Mouse (Mus musculus): Measurements from ENCODE around the gene Kcnd2. TPM values are rescaled to one million over a fixed set of nuclear protein-coding genes. Genes with fewer than 3 reads are reported as not detected.

Kcnd2 gene
- polyA plus RNA-seq, 1 experiment, result 91.6 TPM

- TF ChIP-seq CTCF (IDR thresholded peaks at IDR 0.05; ENCODE audit: borderline replicate concordance, insufficient read depth, low read depth, low read length) (no peak), POLR2A (IDR thresholded peaks at IDR 0.05; ENCODE audit: borderline replicate concordance, insufficient read depth, low read length) (no peak)
- WGBS, result 83% methylated on average over 9 of the region's 9 CpGs
Observed at GRCm38 (mm10) chr6:21768745-21769446, 553.6 kb downstream of the Kcnd2 start.

DNA sequence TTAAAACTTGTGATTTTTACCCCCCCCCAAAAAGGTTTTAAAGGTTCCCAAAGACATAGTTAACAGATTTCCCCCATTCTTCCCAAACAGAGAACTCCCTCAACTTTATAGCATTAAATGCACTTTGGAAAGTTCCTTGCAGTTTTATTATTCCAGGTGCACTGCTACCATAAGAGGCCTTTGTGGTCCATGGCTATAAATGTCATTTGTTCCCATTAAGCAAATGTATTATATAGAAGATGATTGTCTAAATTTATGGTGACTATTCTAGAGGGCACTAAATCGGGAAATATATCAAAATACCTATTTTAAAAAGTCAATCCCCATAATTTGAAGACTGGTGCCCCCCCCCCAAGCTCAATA lies 554.1 kb downstream of the Kcnd2 start:
- Histone ChIP-seq H3K27me3 (ENCODE audit: control insufficient read depth, insufficient read depth, low read length) (no peaks in the 10 kb centered on the region), H3K27ac (ENCODE audit: insufficient read depth, low read length) (no peak overlapping the region), H3K4me1 (ENCODE audit: control insufficient read depth, insufficient read depth, low read length) (no peaks in the 10 kb centered on the region), H3K4me3 (replicated peaks; ENCODE audit: insufficient read depth, low read depth, low read length) (no peak overlapping the region)
- WGBS, result 98% methylated on average over 1 of the region's 1 CpGs
- no peak for DNase-seq
- TF ChIP-seq POLR2A (IDR thresholded peaks at IDR 0.05; ENCODE audit: borderline replicate concordance, insufficient read depth, low read length) (no peak), CTCF (IDR thresholded peaks at IDR 0.05; ENCODE audit: borderline replicate concordance, insufficient read depth, low read depth, low read length) (no peak)

More at GRCm38 (mm10) chr6:21768745-21769446, 553.6 kb downstream of the Kcnd2 start:
- Histone ChIP-seq H3K27me3 (ENCODE audit: control insufficient read depth, insufficient read depth, low read length) (no peaks in the 10 kb centered on the region), H3K27ac (ENCODE audit: insufficient read depth, low read length) (no peak overlapping the region), H3K4me3 (replicated peaks; ENCODE audit: insufficient read depth, low read depth, low read length) (no peak overlapping the region), H3K4me1 (ENCODE audit: control insufficient read depth, insufficient read depth, low read length) (no peaks in the 10 kb centered on the region)
- no peak for DNase-seq

GRCm38 (mm10) chr6:21774213-21774916 lies 559.1 kb downstream of the Kcnd2 start:
- H3K4me3 ChIP-seq (replicated peaks; ENCODE audit: insufficient read depth, low read depth, low read length), result no peak overlapping the region
- 79% methylated on average over 7 of the region's 7 CpGs for WGBS
- TF ChIP-seq POLR2A (IDR thresholded peaks at IDR 0.05; ENCODE audit: borderline replicate concordance, insufficient read depth, low read length) (no peak), CTCF (IDR thresholded peaks at IDR 0.05; ENCODE audit: borderline replicate concordance, insufficient read depth, low read depth, low read length) (no peak)
- no peak for DNase-seq
- no peaks in the 10 kb centered on the region for H3K27me3 ChIP-seq (ENCODE audit: control insufficient read depth, insufficient read depth, low read length)
- no peak overlapping the region for H3K27ac ChIP-seq (ENCODE audit: insufficient read depth, low read length)
- no peaks in the 10 kb centered on the region for H3K4me1 ChIP-seq (ENCODE audit: control insufficient read depth, insufficient read depth, low read length)

Measured in cerebellum, adult 2 months (tissue).